Mouse (Mus musculus) frontal cortex, postnatal 25 days (tissue): ENCODE measurements around the gene Akap13.
"Not testable (repeated sequence)": the region's sequence is repeated elsewhere in the genome, so short reads cannot be mapped to it uniquely, and the experiment has no call there.

Source experiments
- DNase-seq, 2 experiments: peaks; one replicate each; pipeline ENCODE4 v3.0.0; 2022; ENCODE audit warnings: low spot score in 2 of 2

Akap13 gene

DNA sequence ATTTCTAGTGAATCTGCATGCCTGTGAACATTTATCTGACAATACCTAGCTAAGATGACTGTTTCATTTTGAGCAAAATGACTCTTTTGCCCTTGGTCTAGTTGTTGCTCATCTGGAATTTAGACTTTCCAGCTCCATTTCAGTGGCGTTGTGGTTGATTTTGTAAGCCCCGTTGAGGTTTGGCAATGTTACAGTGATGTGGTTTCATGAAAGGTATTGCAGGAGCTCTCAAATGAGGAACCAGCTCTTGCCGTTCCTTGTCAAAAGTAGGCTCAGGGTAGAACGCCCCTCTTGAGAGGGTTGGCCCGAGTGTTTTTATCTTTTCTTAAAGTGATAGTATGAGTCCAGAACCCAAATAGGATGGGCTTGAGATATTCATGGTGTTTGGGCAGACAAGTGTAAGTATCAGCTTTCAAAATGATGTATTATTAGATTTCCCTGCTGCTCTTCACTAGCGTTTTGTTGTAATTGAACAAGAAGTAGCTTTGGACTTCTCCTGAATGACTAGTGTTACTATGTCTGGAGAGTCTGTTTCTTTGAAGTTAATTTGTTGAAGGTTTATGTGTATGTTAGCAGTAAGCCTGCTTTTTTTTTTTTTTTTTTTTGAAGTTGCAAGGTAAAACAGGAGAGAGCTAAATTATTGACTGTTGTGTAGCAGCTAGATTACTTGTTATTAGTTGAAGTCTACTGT, 140.9 kb downstream of the Akap13 start:
- DNase-seq: no peak

DNA sequence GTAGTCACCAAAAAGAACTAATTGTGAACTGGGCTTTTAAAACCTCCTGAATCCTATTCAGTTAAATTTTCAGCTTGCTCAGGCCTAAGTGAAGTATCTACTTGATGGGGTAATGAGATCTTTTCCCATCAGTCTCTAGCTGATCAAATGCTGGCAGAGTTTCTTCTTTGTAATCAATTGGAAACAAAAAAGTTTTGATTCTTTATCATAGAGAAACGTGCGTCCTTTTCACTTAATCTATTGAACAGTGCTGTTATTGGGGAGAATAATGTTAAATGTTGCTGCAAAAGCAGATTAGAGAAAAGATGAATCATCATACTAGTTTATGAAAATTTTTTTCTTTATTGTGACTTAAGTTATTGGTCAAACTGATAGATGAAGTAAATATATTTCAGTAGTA, 142.5 kb downstream of the Akap13 start:
- no peak for DNase-seq

DNA sequence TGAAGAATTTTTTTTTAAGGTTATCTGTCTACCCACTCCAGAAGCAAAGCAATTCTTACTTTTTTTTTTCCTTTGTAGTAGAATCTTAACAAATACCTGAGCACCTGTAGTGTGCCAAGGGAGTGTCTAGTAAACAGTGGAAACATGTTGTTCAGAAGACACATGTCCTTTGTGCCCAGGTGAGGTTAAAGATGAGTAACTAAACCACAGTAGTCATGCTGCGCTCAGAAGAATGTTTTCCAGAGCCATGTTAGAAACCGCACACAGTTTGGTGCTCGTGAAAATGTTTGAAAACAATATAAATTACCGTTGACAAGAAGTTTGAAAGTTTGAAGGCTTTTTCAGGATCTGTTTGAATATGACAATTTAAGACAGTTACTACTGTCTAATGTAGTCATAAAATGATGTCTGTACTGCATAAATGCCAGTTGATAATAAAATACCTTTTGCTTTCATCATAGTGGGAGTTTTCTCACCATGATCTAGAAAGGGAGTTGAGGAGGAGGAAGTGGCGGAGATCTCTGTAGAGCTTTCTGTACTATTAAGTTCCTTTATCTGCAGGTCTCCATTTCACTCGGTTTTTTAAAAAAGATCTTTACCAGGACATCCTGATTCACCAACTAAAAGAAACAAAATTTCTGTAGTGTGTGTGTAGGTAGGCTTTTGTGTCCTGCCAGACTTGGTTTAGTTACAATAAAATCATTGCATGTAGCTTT, 145.2 kb downstream of the Akap13 start:
- no peak for DNase-seq

DNA sequence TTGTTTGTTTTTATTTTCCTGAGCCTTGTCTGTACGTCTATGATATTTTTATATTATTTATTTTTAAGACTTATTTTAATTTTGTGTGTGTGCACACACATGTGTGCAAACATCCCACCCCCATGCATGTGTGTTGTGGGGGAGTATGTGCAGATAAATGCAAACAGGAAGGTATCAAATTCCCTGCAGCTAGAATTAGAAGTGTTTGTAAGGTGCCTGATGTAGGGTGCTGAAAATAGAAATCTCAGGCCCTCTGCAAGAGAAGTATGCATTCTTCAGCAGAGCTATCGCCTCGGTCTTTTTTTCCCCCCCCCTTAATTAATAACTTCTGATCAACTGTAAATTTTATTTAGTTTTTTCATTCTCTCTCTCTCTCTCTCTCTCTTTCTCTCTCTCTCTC, 151.9 kb downstream of the Akap13 start:
- no peak for DNase-seq

DNA sequence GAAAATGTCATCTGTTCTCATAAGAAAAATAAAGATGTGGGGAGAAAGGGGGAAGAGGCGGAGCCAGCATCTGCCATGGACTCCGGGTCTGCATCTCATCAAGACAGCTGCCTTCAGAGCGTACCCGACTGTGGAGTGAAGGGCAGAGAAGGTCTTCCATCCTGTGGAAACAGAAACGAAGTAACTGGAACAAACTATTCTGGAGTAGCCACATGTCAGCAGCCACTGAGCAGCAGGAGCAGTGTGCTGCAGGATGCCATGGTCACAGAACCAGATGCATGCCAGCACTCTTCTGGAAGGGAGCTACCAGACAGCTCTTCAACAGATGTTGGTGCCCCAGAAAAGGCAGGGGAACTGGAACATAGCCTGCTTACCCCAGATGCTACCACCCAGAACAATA, 153.4 kb downstream of the Akap13 start:
- no peak for DNase-seq

DNA sequence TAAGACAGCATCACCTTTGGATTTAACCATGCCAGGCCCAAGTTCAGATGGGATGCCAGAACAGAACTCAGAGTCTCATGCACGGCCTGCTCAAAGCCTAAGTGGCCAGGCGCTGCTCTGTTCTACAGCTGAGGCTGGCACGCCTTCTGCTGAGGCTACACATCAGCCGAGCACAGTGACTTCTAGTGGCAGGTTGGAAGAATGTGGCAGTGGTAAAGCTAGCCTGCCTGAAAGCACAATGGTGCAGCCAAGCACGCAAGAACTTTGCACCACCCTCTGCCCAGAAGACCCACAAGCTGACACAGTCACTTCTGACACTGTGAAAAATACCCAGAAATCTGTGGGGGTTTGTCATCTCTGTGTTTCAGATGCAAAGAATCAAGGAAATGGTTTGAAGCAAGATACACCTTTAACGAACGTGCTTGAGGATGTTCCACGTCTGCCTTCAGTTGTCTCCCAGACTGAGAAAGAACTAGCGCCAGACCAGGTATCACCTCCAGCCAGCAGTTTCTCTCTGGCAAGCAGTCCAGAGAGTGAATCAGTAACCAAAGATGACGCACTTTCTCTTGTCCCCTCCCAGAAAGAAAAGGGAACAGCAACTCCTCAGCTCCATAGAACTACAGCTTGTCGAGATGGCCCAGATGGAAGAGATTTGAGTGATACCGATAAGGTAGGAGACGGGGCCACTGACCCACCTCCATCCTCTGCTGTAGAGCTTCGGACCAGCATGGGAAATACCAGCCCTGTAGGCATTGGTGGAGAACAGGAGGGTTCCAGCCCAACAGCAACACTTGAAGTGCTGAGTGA, 154.3 kb downstream of the Akap13 start:
- DNase-seq: no peak

DNA sequence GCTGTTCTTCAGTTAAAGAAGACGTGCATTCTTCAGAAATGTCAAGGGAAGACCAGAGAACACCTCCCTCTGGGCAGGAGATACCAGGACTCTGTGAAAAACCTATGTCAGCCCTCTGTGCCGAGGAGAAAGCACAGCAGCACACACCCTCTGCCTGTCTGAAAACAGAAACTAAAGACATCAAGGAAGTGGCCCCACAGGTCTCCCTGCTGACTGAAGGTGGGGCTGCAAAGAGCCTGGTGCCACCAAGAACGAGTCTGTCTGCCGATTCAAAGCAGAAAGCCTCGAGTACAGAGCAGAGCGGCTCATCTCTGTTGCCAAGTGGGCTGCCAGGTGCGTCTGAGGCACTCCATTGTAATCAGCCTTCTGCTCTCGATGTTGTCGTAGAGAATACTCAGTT, 155.1 kb downstream of the Akap13 start:
- no peak for DNase-seq

DNA sequence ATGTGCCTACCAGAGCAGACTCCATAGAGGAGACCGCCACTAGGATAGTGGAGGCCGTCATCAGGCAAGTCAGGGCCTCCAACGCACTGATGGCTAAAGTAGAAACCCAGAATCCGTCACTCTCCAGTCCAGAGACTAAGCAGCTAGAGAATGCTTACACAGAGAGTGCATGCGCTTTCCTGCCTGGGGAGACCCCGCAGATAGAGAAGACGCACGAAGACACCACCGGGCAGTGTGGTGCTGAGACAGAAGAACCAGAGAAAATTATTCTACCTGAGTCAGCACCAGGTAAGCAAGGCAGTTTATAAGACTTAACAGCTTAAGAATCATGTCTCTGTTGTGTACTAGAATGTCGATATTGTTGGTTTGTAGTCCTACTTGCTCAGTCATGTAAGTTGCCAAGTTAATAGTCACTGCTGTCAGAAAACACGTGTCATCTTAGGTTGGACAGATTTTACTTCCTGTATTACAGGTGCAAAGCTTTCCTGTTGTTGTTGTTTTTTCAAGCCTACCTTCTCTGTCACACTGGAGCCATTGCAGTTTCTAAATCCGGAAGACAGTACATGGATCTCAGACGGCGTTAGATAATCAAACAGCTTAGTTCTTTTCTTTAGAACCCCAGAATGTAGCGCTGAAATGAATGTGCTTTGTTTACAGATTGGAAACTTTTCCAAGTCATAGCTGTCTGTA, 156.1 kb downstream of the Akap13 start:
- DNase-seq: no peak

DNA sequence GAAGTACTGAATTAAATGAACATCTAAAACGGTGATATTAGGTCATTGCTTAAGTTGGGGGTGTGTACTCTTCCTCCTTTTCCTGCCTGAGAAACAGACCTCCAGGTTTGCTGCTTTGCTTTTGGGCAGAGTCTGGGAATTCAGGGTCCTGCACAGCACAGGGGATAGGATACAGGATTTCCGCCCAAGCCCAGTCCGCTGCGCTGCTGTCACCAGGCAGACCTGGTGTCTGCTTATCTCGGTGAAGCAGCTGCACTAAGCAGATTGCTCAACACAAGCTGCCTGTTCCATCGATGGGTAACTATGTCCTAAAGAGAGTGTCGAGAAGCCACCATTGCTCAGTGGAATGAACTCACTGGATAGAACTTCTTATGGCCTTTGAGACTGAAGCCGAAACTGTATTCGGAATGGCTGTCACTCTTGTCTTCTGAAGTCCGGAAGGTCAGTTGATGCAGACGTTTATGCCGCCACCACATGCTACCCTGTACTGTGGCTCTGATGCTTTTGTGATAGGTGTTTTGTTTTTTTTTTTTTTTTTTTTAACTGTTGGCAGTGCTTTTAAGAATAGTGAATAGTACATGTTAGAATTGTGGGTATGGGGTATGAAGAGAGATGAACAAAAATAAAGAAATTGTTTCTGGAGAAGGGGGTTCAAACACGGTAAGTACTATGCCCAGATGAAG, 156.8 kb downstream of the Akap13 start:
- DNase-seq: no peak

DNA sequence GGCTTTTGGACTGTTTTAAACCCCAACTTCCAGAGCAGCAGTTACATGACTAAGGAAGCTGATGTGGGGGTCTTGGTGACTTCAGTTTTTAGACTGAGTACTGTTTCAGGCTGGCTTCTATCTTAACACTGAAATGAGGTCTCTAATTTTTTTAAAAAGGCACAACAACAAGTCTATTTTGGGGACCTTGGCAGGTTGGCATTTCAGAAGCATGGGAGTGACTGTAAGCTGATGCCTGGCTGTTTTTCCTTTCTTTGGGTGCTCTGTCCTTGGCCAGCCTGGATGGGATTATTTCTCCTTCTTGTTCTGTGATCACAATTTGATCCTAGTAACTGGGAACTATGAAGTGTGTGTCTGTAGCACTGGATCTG, 157.3 kb downstream of the Akap13 start:
- DNase-seq: no peak

DNA sequence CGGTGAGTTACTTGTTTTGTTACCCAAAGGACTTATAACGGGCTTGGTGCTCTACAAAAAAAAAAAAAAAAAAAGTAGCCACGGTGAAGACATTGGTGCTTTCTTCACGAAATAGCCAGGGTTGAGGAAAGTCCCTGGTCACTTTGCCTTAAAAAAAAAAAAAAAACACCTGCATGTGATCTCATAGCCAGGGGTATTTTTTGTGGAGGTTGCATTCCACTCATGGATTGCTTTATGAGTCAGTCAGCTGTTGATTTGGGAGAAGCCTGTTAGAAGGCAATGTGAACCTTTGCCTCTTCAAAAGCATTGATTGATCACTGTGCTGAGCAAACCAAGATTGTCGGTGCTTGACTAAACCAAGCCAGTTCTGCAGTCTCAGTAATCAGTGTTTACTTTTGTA, 157.9 kb downstream of the Akap13 start:
- no peak for DNase-seq

DNA sequence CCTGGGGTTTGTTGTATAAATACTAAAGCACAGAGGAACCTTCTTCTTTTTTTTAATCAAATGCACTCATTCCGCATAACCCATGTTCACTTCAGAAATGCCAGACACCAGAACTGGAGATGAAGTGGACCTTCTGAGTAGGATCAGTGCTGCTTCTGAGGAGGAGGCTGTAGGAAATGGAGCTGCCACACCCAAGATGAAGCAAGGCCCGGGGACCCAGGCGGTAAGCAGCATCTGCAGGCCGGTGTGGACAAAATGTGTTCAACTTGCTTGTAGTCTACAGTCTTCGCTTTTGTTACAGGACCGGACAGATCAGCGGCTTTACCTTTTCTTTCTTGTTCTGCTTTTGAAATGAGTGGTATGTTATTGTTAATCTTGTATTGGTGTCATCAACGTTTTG, 159.5 kb downstream of the Akap13 start:
- DNase-seq: no peak

DNA sequence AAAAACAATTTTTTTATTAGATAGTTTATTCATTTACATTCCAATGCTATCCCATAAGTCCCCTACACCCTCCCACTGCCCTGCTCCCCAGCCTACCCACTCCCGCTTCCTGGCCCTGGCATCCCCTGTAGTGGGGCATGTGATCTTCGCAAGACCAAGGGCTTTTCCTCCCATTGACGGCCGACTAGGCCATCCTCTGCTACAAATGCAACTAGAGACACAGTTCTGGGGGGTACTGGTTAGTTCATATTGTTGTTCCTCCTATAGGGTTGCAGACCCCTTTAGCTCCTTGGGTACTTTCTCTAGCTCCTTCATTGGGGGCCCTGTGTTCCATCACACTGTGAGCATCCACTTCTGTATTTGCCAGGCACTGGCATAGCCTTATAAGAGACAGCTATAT, 161.9 kb downstream of the Akap13 start:
- DNase-seq: not testable (repeated sequence)

DNA sequence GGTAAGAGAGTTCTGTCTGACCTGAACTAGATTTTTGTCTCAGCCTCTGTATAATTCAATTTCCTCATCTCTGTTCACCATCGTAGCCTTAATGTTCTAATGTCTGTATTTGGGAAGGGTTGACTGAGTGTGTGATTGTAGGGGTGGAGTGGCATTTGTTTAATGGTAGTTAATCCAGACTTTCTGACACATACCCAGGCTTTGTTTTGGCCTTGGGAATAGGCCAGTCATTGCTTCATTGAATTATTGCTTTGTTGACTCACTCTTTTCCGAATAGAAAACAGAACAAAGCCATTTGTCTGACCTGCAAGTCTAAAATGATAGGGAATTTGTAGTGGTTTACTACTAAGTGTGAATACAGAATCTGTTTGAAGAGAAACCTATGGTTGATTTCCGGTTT, 163.4 kb downstream of the Akap13 start:
- DNase-seq: no peak

DNA sequence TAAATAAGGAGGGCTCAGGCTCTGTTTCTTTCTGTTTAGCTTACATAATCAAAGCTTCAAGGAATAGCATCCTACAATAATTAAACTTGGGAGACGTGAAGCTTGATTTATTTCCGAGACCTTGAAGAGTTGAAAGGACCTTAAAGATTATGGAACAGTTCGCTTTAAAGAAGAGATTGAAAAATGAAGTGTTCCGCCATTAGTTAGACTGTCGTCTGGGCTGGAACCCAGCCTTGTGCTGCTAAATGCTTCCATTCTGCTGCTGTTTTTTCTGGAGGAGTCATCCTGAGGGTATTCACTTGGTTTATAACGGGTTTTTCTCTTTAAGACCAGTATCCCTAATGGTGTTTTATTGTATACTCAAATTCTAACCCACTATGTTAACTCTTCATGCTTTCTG, 164.5 kb downstream of the Akap13 start:
- no peak for DNase-seq

DNA sequence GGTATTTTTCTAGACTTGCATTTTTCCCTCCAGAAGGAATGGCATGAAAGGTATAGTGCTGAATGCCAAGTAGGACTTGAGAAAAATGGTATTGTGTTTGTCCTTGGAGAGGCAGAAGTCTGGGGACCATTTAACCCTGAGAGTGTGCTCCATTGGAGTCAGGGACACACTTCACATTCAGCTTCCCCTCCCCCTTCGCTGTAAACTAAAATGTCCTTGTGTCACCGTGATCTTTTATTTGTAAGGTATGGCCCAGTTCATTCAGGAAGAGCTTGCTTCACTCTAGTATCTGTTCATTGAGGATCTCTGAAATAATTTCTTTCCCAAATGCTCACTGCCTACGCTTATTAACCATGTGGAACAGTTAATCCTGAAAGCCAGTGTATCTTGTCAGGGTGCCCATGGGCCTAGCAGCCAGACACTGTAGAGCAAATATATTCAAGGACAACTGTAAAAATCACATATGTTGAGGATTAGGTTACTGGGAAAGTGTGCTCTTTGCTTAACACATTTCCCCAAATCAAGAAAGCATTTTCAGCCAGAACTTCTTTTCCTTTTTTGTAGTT, 165.1 kb downstream of the Akap13 start:
- DNase-seq: no peak

DNA sequence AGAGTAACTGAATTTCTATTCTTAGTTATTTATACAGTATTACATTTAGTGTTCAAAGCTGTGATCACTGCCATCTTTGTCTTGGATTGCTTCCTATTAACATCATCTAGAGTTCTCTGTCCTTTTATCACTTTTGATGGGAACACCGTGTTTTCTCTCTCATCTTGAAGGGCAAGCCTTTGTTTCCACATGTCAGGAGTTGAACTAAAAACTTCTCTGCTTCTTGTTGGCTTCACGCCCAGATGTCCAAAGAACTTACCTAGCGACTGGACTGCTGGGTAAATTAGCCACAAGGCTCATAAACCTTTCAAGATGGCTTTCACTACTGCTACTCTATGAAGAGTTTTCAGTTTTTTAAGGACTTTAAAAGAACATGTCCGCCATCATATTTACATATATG, 165.6 kb downstream of the Akap13 start:
- DNase-seq: no peak

DNA sequence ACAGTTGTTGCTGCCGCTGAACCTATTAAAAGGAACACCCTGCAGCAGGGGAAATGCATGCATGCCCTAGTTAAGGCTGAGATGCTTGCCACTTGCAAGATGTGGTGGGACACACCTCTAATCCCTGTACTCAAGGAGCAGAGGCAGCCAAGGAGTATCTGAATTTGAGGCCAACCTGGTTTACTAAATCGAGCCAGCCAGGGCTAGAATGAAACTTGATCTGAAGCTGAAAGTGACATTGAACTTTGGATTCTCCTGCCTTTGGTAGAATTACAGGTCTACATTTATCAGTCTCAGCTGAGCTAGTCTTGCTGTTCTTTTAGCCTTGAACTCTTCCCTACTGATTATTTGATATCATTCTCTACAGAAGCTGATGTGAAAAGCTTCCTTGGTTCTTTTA, 172.5 kb downstream of the Akap13 start:
- DNase-seq: no peak

DNA sequence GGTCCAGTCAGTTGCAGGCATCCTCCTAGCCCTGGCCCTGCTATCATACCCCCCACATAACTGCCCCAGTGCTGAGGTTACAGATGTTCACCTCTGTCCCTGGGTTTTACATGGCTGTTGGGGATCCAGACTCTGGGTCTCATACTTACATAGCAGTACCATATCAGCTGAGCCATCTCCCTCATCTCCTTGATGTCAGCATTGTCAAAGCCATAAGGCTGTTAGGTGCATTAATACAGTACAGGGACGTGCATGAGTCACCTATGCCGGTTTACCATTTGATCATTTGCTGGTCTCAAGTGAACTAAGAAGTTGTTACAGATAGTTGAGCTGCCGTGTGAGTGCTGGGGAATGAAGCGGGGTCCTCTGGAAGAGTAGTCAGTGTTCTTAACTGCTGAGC, 174.3 kb downstream of the Akap13 start:
- no peak for DNase-seq

DNA sequence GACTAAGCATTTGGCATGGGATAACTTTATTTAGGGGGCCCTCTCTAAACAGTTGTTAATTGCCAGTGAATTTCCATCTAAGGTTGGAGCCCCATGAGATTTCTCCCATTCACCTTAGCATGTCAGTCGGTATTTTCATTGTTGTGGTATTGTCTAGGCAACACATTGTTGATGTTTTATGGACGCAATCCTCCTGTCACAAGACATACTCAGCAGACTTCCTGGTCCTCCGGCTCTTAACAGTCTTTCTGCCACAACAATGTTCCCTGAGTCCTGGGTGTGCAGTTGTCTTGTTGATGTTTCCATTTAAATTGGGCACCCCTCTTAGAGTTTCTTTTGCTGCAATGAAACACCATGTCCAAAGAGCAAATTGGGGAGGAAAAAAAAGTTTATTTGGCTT, 177.6 kb downstream of the Akap13 start:
- no peak for DNase-seq

DNA sequence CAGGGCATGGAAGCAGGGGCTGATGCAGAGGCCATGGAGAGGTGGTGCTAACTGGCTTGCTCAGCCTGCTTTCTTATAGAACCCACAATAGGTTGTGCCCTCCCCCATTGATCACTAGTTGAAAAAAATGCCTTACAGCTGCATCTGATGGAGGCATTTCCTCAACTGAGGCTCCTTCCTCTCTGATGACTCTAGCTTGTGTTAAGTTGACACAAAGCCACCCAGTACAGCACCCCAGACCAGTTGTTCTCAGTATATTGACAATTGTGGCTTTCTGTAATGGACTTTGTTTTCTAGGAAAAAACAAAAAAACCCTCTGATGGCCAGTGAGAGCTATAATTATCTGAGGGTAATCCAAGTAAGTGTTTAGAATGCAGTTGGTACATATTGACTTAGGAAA, 178.1 kb downstream of the Akap13 start:
- no peak for DNase-seq
